Mouse (Mus musculus) hindbrain, postnatal 0 days (tissue): ENCODE results near the gene Fbxl19. TPM values are rescaled to one million over a fixed set of nuclear protein-coding genes. Genes with fewer than 3 reads are reported as not detected.

Source experiments
- ATAC-seq: fragments of 200-750 bp; cut with Nextera tagmentation; 2 replicates; pipeline ENCODE4 v1.8.0; 2017; ENCODE audit warnings: mild to moderate bottlenecking, moderate TSS enrichment, moderate library complexity
- DNase-seq: peaks from one replicate; pipeline ENCODE4 v3.0.0-alpha.2; 2015; ENCODE audit warnings: low spot score
- H3K27ac ChIP-seq: fragments of 300-500 bp; sonication (generic); 2 replicates; pipeline ENCODE4 v1.5.1; 2014; ENCODE audit warnings: mild to moderate bottlenecking
- H3K27me3 ChIP-seq: fragments of 300-500 bp; sonication (generic); 2 replicates; pipeline ENCODE4 v1.6.1; 2014; ENCODE audit warnings: low read length, mixed read lengths; ENCODE audit not compliant: insufficient read depth
- H3K36me3 ChIP-seq: fragments of 300-500 bp; sonication (generic); 2 replicates; pipeline ENCODE4 v1.6.1; 2014; ENCODE audit warnings: low read length, mixed read lengths; ENCODE audit not compliant: insufficient read depth
- H3K4me1 ChIP-seq: fragments of 300-500 bp; sonication (generic); 2 replicates; pipeline ENCODE4 v1.6.1; 2014; ENCODE audit warnings: antibody characterized with exemption, low read length, mixed read lengths; ENCODE audit not compliant: insufficient read depth
- H3K4me2 ChIP-seq: fragments of 300-500 bp; sonication (generic); 2 replicates; pipeline ENCODE4 v1.6.1; 2014; ENCODE audit warnings: low read depth, mild to moderate bottlenecking, low read length, moderate library complexity, mixed read lengths
- H3K4me3 ChIP-seq: fragments of 300-500 bp; sonication (generic); 2 replicates; pipeline ENCODE4 v1.5.1; 2014; ENCODE audit warnings: low read length
- H3K9ac ChIP-seq: fragments of 300-500 bp; sonication (generic); replicated peaks from 2 replicates; pipeline ENCODE4 v1.6.1; 2014; ENCODE audit warnings: mild to moderate bottlenecking, low read length, moderate library complexity, mixed read lengths
- H3K9me3 ChIP-seq: fragments of 300-500 bp; sonication (generic); 2 replicates; pipeline ENCODE4 v1.6.1; 2016; ENCODE audit warnings: low read length, mixed read lengths
- CTCF ChIP-seq: IDR thresholded peaks from 2 replicates; pipeline ENCODE4 v1.5.1; 2016; ENCODE audit warnings: antibody characterized with exemption, control low read depth, low read depth
- WGBS: fragments of 180-500 bp; shearing (Covaris S2); extraction: QIAGEN DNeasy Blood & Tissue Kit; methylation state at CpG from one replicate; pipeline ENCODE4 v1.1.7; 2014; 5-methylcytosine and 5-hydroxymethylcytosine counted together
- microRNA counts: library from miRNA; unstranded; fragments of <30 nt; microRNA quantifications from one replicate; lab custom pipeline; 2015
- microRNA-seq, 2 experiments: library from miRNA; unstranded; fragments of <30 nt; microRNA quantifications; one replicate each; pipeline ENCODE4; 2016
- polyA plus RNA-seq: library from polyadenylated mRNA; unstranded; fragments of >200 nt; fragmentation: Nextera tagmentation; extraction: Ambion mirVana; gene quantifications from 2 replicates; pipeline ENCODE4 v1.2.1, GENCODE M21; 2015
- total RNA-seq: library from RNA; depleted of rRNA; stranded (reverse); fragments of >200 nt; gene quantifications from 2 replicates; pipeline ENCODE4 v1.2.3, GENCODE M21; 2014; rRNA removed

The Fbxl19 gene
- total and polyA plus RNA-seq, 2 experiments from 2014 or later = 7.0 to 192 TPM

DNA sequence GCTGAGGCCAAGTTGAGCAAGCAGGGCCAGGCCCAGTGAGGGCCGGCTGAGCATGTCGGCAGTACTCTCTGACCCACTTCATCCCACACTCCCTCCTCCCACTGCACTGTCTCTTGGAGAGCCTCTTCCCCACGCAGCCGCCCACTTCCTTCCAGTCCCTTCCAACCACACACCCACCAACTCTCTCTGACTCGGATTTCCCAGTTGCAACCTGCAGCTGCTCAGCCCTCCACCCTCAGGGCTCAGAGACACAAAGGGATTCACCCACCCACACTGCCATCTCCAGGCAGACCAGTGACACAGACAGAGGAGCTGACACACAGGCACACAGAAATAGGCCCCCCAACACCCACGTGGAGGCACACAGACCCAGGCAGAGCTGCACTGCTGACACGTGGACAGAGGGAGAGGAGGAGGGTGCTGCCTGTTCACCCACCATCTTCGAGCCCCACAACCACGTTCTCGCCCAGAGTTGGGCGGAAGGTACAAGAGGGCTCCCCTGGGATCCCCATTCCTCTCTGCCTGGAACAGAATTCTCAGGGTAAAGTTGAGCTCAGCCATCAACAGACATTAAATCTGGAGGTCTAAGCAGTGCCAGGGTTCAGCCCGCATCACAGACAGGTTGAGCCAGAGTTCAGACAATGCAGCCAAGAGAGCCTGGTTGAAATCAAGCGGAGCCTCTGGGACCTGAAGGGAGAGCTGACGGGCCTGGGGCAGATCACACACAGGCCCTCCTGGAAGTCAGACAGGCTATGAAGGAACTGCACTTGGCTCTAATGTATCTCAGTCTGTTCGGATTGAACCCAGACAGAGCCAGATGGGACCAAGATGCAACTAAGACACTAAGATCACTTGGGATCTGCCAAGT, 71.8 kb downstream of the Fbxl19 start:
- no peaks in the 10 kb centered on the region for H3K4me1 ChIP-seq
- H3K9me3 ChIP-seq = no peaks in the 10 kb centered on the region
- no peaks in the 10 kb centered on the region for H3K27me3 ChIP-seq
- H3K9ac ChIP-seq = 0 out of 2 replicates have a peak overlapping the region, but pooled peaks have one; percentile 21
- peak; percentile 48 for TF ChIP-seq CTCF
- 66% methylated on average over 15 of the region's 15 CpGs for WGBS
- no peak overlapping the region for H3K27ac ChIP-seq
- H3K4me2 ChIP-seq = no peak overlapping the region
- ATAC-seq (0 out of 2 replicates have a peak, but pooled peaks have one; percentile 24), DNase-seq (peak; percentile 15)
- peaks cover 17% of the 10 kb centered on the region for H3K36me3 ChIP-seq
- H3K4me3 ChIP-seq = no peak overlapping the region

DNA sequence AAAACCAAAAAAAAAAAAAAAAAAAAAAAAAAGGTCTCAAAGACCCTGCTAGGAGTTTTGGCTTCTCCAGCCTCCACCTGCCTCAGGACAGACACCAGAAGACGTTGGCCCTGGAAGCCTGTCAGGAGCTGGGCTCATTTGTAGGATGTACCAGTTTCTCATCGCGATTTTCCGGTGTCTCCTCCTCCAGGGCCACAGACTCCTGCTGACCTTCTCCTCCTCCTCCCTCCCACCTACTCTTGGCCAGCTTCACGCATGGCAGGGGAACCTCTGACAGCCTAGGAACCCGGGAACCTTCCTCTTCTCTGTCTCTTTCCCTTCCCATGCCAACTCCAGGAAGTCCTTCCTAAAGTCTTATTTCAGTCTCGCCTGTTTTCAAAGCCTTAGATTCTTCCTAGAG, 72.7 kb downstream of the Fbxl19 start:
- Histone ChIP-seq H3K27ac (no peak overlapping the region), H3K9me3 (no peaks in the 10 kb centered on the region), H3K36me3 (peaks cover 17% of the 10 kb centered on the region), H3K4me1 (no peaks in the 10 kb centered on the region), H3K4me2 (no peak overlapping the region), H3K4me3 (no peak overlapping the region), H3K27me3 (no peaks in the 10 kb centered on the region), H3K9ac (no peak overlapping the region)
- ATAC-seq (no peak), DNase-seq (no peak)
- WGBS = 70% methylated on average over 7 of the region's 7 CpGs
- TF ChIP-seq CTCF = no peak

DNA sequence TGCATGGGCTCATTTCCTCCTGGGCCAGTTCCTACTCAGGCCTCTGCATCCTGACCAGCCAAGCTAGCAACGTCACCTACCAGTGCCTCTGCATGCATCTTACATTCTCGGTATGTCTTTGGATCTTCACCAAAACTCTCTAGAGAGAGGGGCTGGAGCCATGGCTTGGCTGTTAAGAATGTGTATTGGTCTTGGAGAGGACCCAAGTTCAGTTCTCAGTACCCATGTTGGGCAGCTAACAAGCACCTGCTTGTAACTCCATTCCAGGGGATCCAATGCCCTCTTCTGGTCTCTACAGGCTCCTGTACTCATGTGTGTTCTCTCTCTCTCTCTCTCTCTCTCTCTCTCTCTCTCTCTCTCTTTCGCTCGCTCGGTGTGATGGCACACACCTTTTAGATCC, 73.4 kb downstream of the Fbxl19 start:
- no peak overlapping the region for H3K27ac ChIP-seq
- ATAC-seq (no peak), DNase-seq (no peak)
- no peaks in the 10 kb centered on the region for H3K27me3 ChIP-seq
- no peak overlapping the region for H3K4me2 ChIP-seq
- H3K36me3 ChIP-seq = peaks cover 10% of the 10 kb centered on the region
- no peak for TF ChIP-seq CTCF
- no peaks in the 10 kb centered on the region for H3K9me3 ChIP-seq
- 0 out of 2 replicates have a peak, but pooled peaks cover under 1% of the 10 kb centered on the region for H3K4me1 ChIP-seq
- no peak overlapping the region for H3K9ac ChIP-seq
- no peak overlapping the region for H3K4me3 ChIP-seq
- WGBS = 81% methylated on average over 5 of the region's 5 CpGs

MicroRNAs encoded within 50 kb of the gene (microRNA counts, 519-probe panel; counts per million panel counts)
- microRNA mmu-miR-762 (lab: Ali Mortazavi, UCI) = not detected

Small RNA genes lying within 50 kb of the gene (microRNA-seq; reads per million reads assigned to microRNA genes)
- gene Mir762 = 0 reads per million in 2 experiments

Other genes with a start within 250 kb of the Fbxl19 start
- gene Srcap, start 232.6 kb upstream of the Fbxl19 start, total RNA-seq = 49.0 and 174 TPM in 2 replicates
- 29.4 and 29.7 TPM in 2 replicates for gene Srcap, start 232.6 kb upstream of the Fbxl19 start, polyA plus RNA-seq
- gene Gm42715, start 225.0 kb upstream of the Fbxl19 start, total RNA-seq = 18.9 and 27.6 TPM in 2 replicates
- 11.1 and 11.2 TPM in 2 replicates for gene Gm42715, start 225.0 kb upstream of the Fbxl19 start, polyA plus RNA-seq
- 5.7 and 20.5 TPM in 2 replicates for gene Tmem265, start 183.2 kb upstream of the Fbxl19 start, total RNA-seq
- gene Tmem265, start 183.2 kb upstream of the Fbxl19 start, polyA plus RNA-seq = 7.1 and 9.2 TPM in 2 replicates
- 63.1 and 71.4 TPM in 2 replicates for gene Phkg2, start 171.2 kb upstream of the Fbxl19 start, total RNA-seq
- 58.2 and 65.0 TPM in 2 replicates for gene Phkg2, start 171.2 kb upstream of the Fbxl19 start, polyA plus RNA-seq
- 9.0 and 10.9 TPM in 2 replicates for gene Ccdc189, start 155.9 kb upstream of the Fbxl19 start, total RNA-seq
- gene Ccdc189, start 155.9 kb upstream of the Fbxl19 start, polyA plus RNA-seq = 9.2 and 11.2 TPM in 2 replicates
- 33.6 and 34.6 TPM in 2 replicates for gene Rnf40, start 155.8 kb upstream of the Fbxl19 start, total RNA-seq
- 35.6 and 36.2 TPM in 2 replicates for gene Rnf40, start 155.8 kb upstream of the Fbxl19 start, polyA plus RNA-seq
- gene Zfp629, start 128.7 kb upstream of the Fbxl19 start, total RNA-seq = 36.2 and 40.0 TPM in 2 replicates
- gene Zfp629, start 128.7 kb upstream of the Fbxl19 start, polyA plus RNA-seq = 12.1 and 12.3 TPM in 2 replicates
- gene Bcl7c, start 35.6 kb upstream of the Fbxl19 start, total RNA-seq = 86.8 and 105 TPM in 2 replicates
- 48.8 and 50.9 TPM in 2 replicates for gene Bcl7c, start 35.6 kb upstream of the Fbxl19 start, polyA plus RNA-seq
- 9.0 and 10.7 TPM in 2 replicates for gene Ctf1, start 31.8 kb upstream of the Fbxl19 start, total RNA-seq
- 3.8 and 4.0 TPM in 2 replicates for gene Ctf1, start 31.8 kb upstream of the Fbxl19 start, polyA plus RNA-seq
- not detected in 2 replicates for gene Ctf2, start 12.4 kb upstream of the Fbxl19 start, total RNA-seq
- 0.13 TPM in 1 of 2 replicates, not detected in the other for gene Ctf2, start 12.4 kb upstream of the Fbxl19 start, polyA plus RNA-seq
- gene Orai3, start 25.3 kb downstream of the Fbxl19 start, total RNA-seq = 20.0 and 35.8 TPM in 2 replicates
- 10.8 and 11.3 TPM in 2 replicates for gene Orai3, start 25.3 kb downstream of the Fbxl19 start, polyA plus RNA-seq
- 17.8 and 18.2 TPM in 2 replicates for gene Setd1a, start 32.1 kb downstream of the Fbxl19 start, total RNA-seq
- 10.5 and 16.0 TPM in 2 replicates for gene Setd1a, start 32.1 kb downstream of the Fbxl19 start, polyA plus RNA-seq
- 0.05 and 2.9 TPM in 2 replicates for gene Gm49388, start 41.1 kb downstream of the Fbxl19 start, total RNA-seq
- not detected in 2 replicates for gene Gm49388, start 41.1 kb downstream of the Fbxl19 start, polyA plus RNA-seq
- gene Hsd3b7, start 56.1 kb downstream of the Fbxl19 start, total RNA-seq = 11.0 and 12.1 TPM in 2 replicates
- 10.3 and 11.3 TPM in 2 replicates for gene Hsd3b7, start 56.1 kb downstream of the Fbxl19 start, polyA plus RNA-seq
- 4.0 and 9.6 TPM in 2 replicates for gene Stx4a, start 79.8 kb downstream of the Fbxl19 start, total RNA-seq
- gene Stx4a, start 79.8 kb downstream of the Fbxl19 start, polyA plus RNA-seq = 28.4 and 31.8 TPM in 2 replicates
- 69.7 and 72.7 TPM in 2 replicates for gene Stx1b, start 80.0 kb downstream of the Fbxl19 start, total RNA-seq
- 66.6 and 76.3 TPM in 2 replicates for gene Stx1b, start 80.0 kb downstream of the Fbxl19 start, polyA plus RNA-seq
- 34.6 and 35.0 TPM in 2 replicates for gene Zfp646, start 131.7 kb downstream of the Fbxl19 start, total RNA-seq
- 3.4 and 4.4 TPM in 2 replicates for gene Zfp646, start 131.7 kb downstream of the Fbxl19 start, polyA plus RNA-seq
- gene Zfp668, start 132.3 kb downstream of the Fbxl19 start, total RNA-seq = 25.8 and 26.2 TPM in 2 replicates
- 21.8 and 22.4 TPM in 2 replicates for gene Zfp668, start 132.3 kb downstream of the Fbxl19 start, polyA plus RNA-seq
- 0.72 and 1.8 TPM in 2 replicates for gene Prss53, start 146.4 kb downstream of the Fbxl19 start, total RNA-seq
- 1.0 and 1.3 TPM in 2 replicates for gene Prss53, start 146.4 kb downstream of the Fbxl19 start, polyA plus RNA-seq
- not detected in 2 replicates for gene Gm21974, start 150.9 kb downstream of the Fbxl19 start, total RNA-seq
- not detected in 2 replicates for gene Gm21974, start 150.9 kb downstream of the Fbxl19 start, polyA plus RNA-seq
- 37.2 and 43.0 TPM in 2 replicates for gene Vkorc1, start 151.1 kb downstream of the Fbxl19 start, total RNA-seq
- 72.6 and 79.8 TPM in 2 replicates for gene Vkorc1, start 151.1 kb downstream of the Fbxl19 start, polyA plus RNA-seq
- 44.3 and 55.0 TPM in 2 replicates for gene Bckdk, start 159.5 kb downstream of the Fbxl19 start, total RNA-seq
- 61.5 and 63.5 TPM in 2 replicates for gene Bckdk, start 159.5 kb downstream of the Fbxl19 start, polyA plus RNA-seq
- gene Kat8, start 168.0 kb downstream of the Fbxl19 start, total RNA-seq = 24.9 and 33.5 TPM in 2 replicates
- 30.1 and 33.9 TPM in 2 replicates for gene Kat8, start 168.0 kb downstream of the Fbxl19 start, polyA plus RNA-seq
- gene Prss8, start 185.6 kb downstream of the Fbxl19 start, total RNA-seq = 0.26 and 0.32 TPM in 2 replicates
- gene Prss8, start 185.6 kb downstream of the Fbxl19 start, polyA plus RNA-seq = 0.35 and 0.44 TPM in 2 replicates
- 17.0 and 19.9 TPM in 2 replicates for gene Prss36, start 202.2 kb downstream of the Fbxl19 start, total RNA-seq
- gene Prss36, start 202.2 kb downstream of the Fbxl19 start, polyA plus RNA-seq = 16.5 and 17.3 TPM in 2 replicates
- 34.4 and 45.0 TPM in 2 replicates for gene Fus, start 222.9 kb downstream of the Fbxl19 start, total RNA-seq
- 281 and 299 TPM in 2 replicates for gene Fus, start 222.9 kb downstream of the Fbxl19 start, polyA plus RNA-seq
- 12.1 and 12.7 TPM in 2 replicates for gene Pycard, start 249.3 kb downstream of the Fbxl19 start, total RNA-seq
- gene Pycard, start 249.3 kb downstream of the Fbxl19 start, polyA plus RNA-seq = 9.3 and 10.7 TPM in 2 replicates